Mouse (Mus musculus) heart, embryonic 16.5 days (tissue): Measurements from ENCODE around the gene Mrpl37. TPM values are rescaled to one million over a fixed set of nuclear protein-coding genes. Genes with fewer than 3 reads are reported as not detected.

Experiments
- ATAC-seq: fragments of 200-750 bp; cut with Nextera tagmentation; replicated peaks from 2 replicates; pipeline ENCODE4 v1.8.0; 2017; ENCODE audit warnings: moderate number of reproducible peaks; ENCODE audit not compliant: insufficient read depth, low FRiP score; ENCODE audit errors: extremely low read depth
- H3K27ac ChIP-seq: fragments of 300-500 bp; sonication (generic); 2 replicates; pipeline ENCODE4 v1.5.1; 2014; ENCODE audit warnings: mild to moderate bottlenecking, low read length, control low read depth, moderate library complexity
- H3K27me3 ChIP-seq: fragments of 300-500 bp; sonication (generic); 2 replicates; pipeline ENCODE4 v1.6.1; 2014; ENCODE audit warnings: low read length, mixed read lengths; ENCODE audit not compliant: control insufficient read depth, insufficient read depth
- H3K36me3 ChIP-seq: fragments of 300-500 bp; sonication (generic); 2 replicates; pipeline ENCODE4 v1.6.1; 2014; ENCODE audit not compliant: control insufficient read depth, insufficient read depth
- H3K4me1 ChIP-seq: fragments of 300-500 bp; sonication (generic); 2 replicates; pipeline ENCODE4 v1.6.1; 2014; ENCODE audit warnings: low read length, mixed read lengths; ENCODE audit not compliant: control insufficient read depth, insufficient read depth
- H3K4me2 ChIP-seq: fragments of 300-500 bp; sonication (generic); 2 replicates; pipeline ENCODE4 v1.6.1; 2014; ENCODE audit warnings: low read depth, mild to moderate bottlenecking, control low read depth, low read length
- H3K4me3 ChIP-seq: fragments of 300-500 bp; sonication (generic); 2 replicates; pipeline ENCODE4 v1.5.1; 2014; ENCODE audit warnings: mild to moderate bottlenecking, control low read depth, low read length
- H3K9ac ChIP-seq: fragments of 300-500 bp; sonication (generic); 2 replicates; pipeline ENCODE4 v1.6.1; 2014; ENCODE audit warnings: low read length, control low read depth
- H3K9me3 ChIP-seq: fragments of 300-500 bp; sonication (generic); replicated peaks from 2 replicates; pipeline ENCODE4 v1.6.1; 2016; ENCODE audit warnings: low read length; ENCODE audit not compliant: control insufficient read depth
- WGBS: fragments of 180-500 bp; shearing (Covaris S2); extraction: QIAGEN DNeasy Blood & Tissue Kit; methylation state at CpG from one replicate; pipeline ENCODE4 v1.1.7; 2014; 5-methylcytosine and 5-hydroxymethylcytosine counted together
- polyA plus RNA-seq: library from polyadenylated mRNA; unstranded; fragments of >200 nt; fragmentation: Nextera tagmentation; extraction: Ambion mirVana; gene quantifications from 2 replicates; pipeline ENCODE4 v1.2.1, GENCODE M21; 2015

The Mrpl37 gene
- polyA plus RNA-seq, 1 experiment from 2014 or later = 96.7 TPM

GRCm38 (mm10) chr4:107056088-107056487 lies 10.6 kb downstream of the Mrpl37 start:
- Histone ChIP-seq H3K4me1 (no peaks in the 10 kb centered on the region), H3K4me3 (no peak overlapping the region), H3K4me2 (no peak overlapping the region), H3K27ac (no peak overlapping the region), H3K9me3 (no peaks in the 10 kb centered on the region), H3K27me3 (no peaks in the 10 kb centered on the region), H3K36me3 (peaks cover 29% of the 10 kb centered on the region), H3K9ac (no peak overlapping the region)
- WGBS = 69% methylated on average over 3 of the region's 3 CpGs
- ATAC-seq = no peak

DNA sequence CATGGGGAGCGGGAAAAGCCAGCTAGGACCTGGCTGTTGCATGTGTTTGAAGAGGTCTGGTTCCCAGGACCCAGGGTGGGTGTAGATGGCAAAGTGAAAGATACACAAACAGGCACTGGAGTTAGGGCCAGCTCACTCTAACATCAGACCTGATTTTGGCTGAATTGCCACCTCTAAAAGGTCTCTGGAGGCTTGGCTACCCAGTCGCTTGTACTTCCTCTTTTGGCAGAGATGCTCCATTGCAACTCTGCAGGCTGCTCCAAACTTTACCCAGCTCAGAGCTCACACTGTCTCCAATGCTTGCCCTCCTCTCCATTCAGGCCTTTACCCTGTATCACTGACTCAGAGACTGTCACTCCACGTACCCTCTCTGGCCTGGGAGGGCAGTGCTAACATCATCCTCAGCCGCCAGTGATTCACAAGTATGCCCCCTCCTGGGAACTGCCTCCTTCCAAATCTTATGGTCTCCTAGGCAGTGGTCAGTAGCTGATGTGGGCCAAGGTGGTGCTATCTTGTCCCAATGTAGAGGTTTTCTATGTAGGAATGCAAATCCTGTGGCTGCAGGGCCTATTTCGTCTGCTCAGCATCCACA lies 13.6 kb downstream of the Mrpl37 start:
- Histone ChIP-seq H3K4me2 (no peak overlapping the region), H3K27me3 (no peaks in the 10 kb centered on the region), H3K36me3 (peaks cover 10% of the 10 kb centered on the region), H3K27ac (no peak overlapping the region), H3K9me3 (no peaks in the 10 kb centered on the region), H3K9ac (no peak overlapping the region), H3K4me3 (no peak overlapping the region), H3K4me1 (no peaks in the 10 kb centered on the region)
- 51% methylated on average over 5 of the region's 5 CpGs for WGBS
- no peak for ATAC-seq

GRCm38 (mm10) chr4:107051889-107052288 lies 14.8 kb downstream of the Mrpl37 start:
- Histone ChIP-seq H3K4me1 (no peaks in the 10 kb centered on the region), H3K36me3 (peaks cover 9% of the 10 kb centered on the region; the same call in 1 of the 2 replicates), H3K9ac (no peak overlapping the region), H3K27ac (no peak overlapping the region), H3K4me2 (no peak overlapping the region), H3K9me3 (no peaks in the 10 kb centered on the region), H3K4me3 (no peak overlapping the region), H3K27me3 (no peaks in the 10 kb centered on the region)
- WGBS = 47% methylated on average over 4 of the region's 4 CpGs
- no peak for ATAC-seq

- Histone ChIP-seq H3K4me1 (no peaks in the 10 kb centered on the region), H3K9ac (no peak overlapping the region), H3K36me3 (peaks cover 18% of the 10 kb centered on the region), H3K4me2 (no peak overlapping the region), H3K4me3 (no peak overlapping the region), H3K27me3 (no peaks in the 10 kb centered on the region), H3K9me3 (no peaks in the 10 kb centered on the region), H3K27ac (no peak overlapping the region)
- 92% methylated on average over 11 of the region's 11 CpGs for WGBS
- ATAC-seq = no peak
Measured at GRCm38 (mm10) chr4:107048568-107049162, 18.0 kb downstream of the Mrpl37 start.

GRCm38 (mm10) chr4:107047806-107048205 lies 18.9 kb downstream of the Mrpl37 start:
- Histone ChIP-seq H3K4me2 (no peak overlapping the region), H3K4me1 (no peaks in the 10 kb centered on the region), H3K9me3 (no peaks in the 10 kb centered on the region), H3K27ac (no peak overlapping the region), H3K9ac (no peak overlapping the region), H3K4me3 (no peak overlapping the region), H3K36me3 (peaks cover 22% of the 10 kb centered on the region), H3K27me3 (no peaks in the 10 kb centered on the region)
- WGBS = 85% methylated on average over 5 of the region's 5 CpGs
- ATAC-seq = no peak

GRCm38 (mm10) chr4:107045188-107045587 lies 21.5 kb downstream of the Mrpl37 start:
- H3K9ac ChIP-seq = no peak overlapping the region
- 97% methylated on average over 13 of the region's 13 CpGs for WGBS
- H3K9me3 ChIP-seq = no peaks in the 10 kb centered on the region
- H3K4me2 ChIP-seq = no peak overlapping the region
- H3K36me3 ChIP-seq = peaks cover 31% of the 10 kb centered on the region
- no peaks in the 10 kb centered on the region for H3K4me1 ChIP-seq
- no peak overlapping the region for H3K27ac ChIP-seq
- ATAC-seq = no peak
- no peaks in the 10 kb centered on the region for H3K27me3 ChIP-seq
- no peak overlapping the region for H3K4me3 ChIP-seq

- WGBS = 88% methylated on average over 6 of the region's 6 CpGs
- Histone ChIP-seq H3K36me3 (peaks cover 41% of the 10 kb centered on the region), H3K4me2 (no peak overlapping the region), H3K27me3 (no peaks in the 10 kb centered on the region), H3K27ac (no peak overlapping the region), H3K9ac (no peak overlapping the region), H3K9me3 (no peaks in the 10 kb centered on the region), H3K4me1 (peaks cover 9% of the 10 kb centered on the region), H3K4me3 (no peak overlapping the region)
- ATAC-seq = no peak
Measured at GRCm38 (mm10) chr4:107042304-107042703, 24.4 kb downstream of the Mrpl37 start.

- Histone ChIP-seq H3K4me3 (no peak overlapping the region), H3K4me2 (no peak overlapping the region), H3K9me3 (no peaks in the 10 kb centered on the region), H3K4me1 (peaks cover 9% of the 10 kb centered on the region), H3K9ac (no peak overlapping the region), H3K27me3 (no peaks in the 10 kb centered on the region), H3K36me3 (peaks cover 32% of the 10 kb centered on the region), H3K27ac (no peak overlapping the region; the same call in 1 of the 2 replicates)
- no peak for ATAC-seq
- 62% methylated on average over 8 of the region's 8 CpGs for WGBS
Measured at GRCm38 (mm10) chr4:107039270-107039669, 27.4 kb downstream of the Mrpl37 start.

GRCm38 (mm10) chr4:107038303-107038702 lies 28.4 kb downstream of the Mrpl37 start:
- 76% methylated on average over 4 of the region's 4 CpGs for WGBS
- H3K9ac ChIP-seq = no peak overlapping the region
- H3K4me2 ChIP-seq = no peak overlapping the region
- no peak for ATAC-seq
- H3K4me1 ChIP-seq = peaks cover 9% of the 10 kb centered on the region
- H3K36me3 ChIP-seq = peaks cover 28% of the 10 kb centered on the region
- no peaks in the 10 kb centered on the region for H3K27me3 ChIP-seq
- no peaks in the 10 kb centered on the region for H3K9me3 ChIP-seq
- no peak overlapping the region for H3K27ac ChIP-seq
- no peak overlapping the region for H3K4me3 ChIP-seq
